Mouse (Mus musculus): ENCODE data around the gene Tmem132d.

DNA sequence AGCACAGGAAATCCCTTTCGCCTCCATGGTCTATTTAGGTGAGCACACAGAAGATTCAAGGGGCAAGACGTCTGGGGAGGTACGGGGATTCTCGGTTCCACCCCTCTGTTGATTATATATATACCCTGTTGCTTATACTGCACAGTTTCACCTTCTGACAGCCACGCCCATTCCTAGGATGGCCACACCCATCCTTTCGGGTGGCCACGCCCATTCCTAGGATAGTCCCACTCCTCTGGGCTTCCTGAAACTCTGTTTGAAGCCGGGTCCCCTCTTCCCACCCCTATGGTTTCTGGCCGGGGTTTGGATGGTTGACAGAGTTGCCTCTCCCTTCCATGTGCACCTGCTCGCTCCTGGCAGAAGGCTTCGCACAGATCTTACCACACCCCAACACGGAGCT is 22.9 kb upstream of the Tmem132d start:
- TF ChIP-seq CTCF (IDR thresholded peaks at IDR 0.05; ENCODE audit: low read depth, low read length) (no peak), POLR2A (IDR thresholded peaks at IDR 0.05; ENCODE audit: borderline replicate concordance, low read depth, low read length) (no peak)

Measured in bone marrow macrophage, adult 2 months (primary cell).